Mouse (Mus musculus) lung, embryonic 14.5 days (tissue): ENCODE measurements around the gene Arsg. TPM values are rescaled to one million over a fixed set of nuclear protein-coding genes. Genes with fewer than 3 reads are reported as not detected.
A peak's percentile ranks its signal among the peaks of the same experiment; 100 is the strongest.

ENCODE experiments used
- ATAC-seq: fragments of 200-750 bp; cut with Nextera tagmentation; 2 replicates; pipeline ENCODE4 v1.8.0; 2017; ENCODE audit warnings: mild to moderate bottlenecking, moderate TSS enrichment, moderate library complexity; ENCODE audit not compliant: insufficient read depth
- DNase-seq: peaks from one replicate; pipeline ENCODE4 v3.0.0-alpha.2; 2015
- H3K27ac ChIP-seq: fragments of 300-500 bp; sonication (generic); 2 replicates; pipeline ENCODE4 v1.5.1; 2014; ENCODE audit warnings: low read depth, mild to moderate bottlenecking, moderate library complexity
- H3K27me3 ChIP-seq: fragments of 300-500 bp; sonication (generic); 2 replicates; pipeline ENCODE4 v1.6.1; 2014; ENCODE audit warnings: low read length, control low read depth; ENCODE audit not compliant: insufficient read depth
- H3K36me3 ChIP-seq: fragments of 300-500 bp; sonication (generic); 2 replicates; pipeline ENCODE4 v1.6.1; 2014; ENCODE audit warnings: control low read depth; ENCODE audit not compliant: insufficient read depth
- H3K4me1 ChIP-seq: fragments of 300-500 bp; sonication (generic); 2 replicates; pipeline ENCODE4 v1.6.1; 2014; ENCODE audit warnings: antibody characterized with exemption, control low read depth; ENCODE audit not compliant: insufficient read depth
- H3K4me2 ChIP-seq: fragments of 300-500 bp; sonication (generic); 2 replicates; pipeline ENCODE4 v1.6.1; 2014; ENCODE audit warnings: mild to moderate bottlenecking
- H3K4me3 ChIP-seq: fragments of 300-500 bp; sonication (generic); 2 replicates; pipeline ENCODE4 v1.5.1; 2014; ENCODE audit warnings: low read depth, low read length
- H3K9ac ChIP-seq: fragments of 300-500 bp; sonication (generic); 2 replicates; pipeline ENCODE4 v1.6.1; 2014
- H3K9me3 ChIP-seq: fragments of 300-500 bp; sonication (generic); 2 replicates; pipeline ENCODE4 v1.6.1; 2016; ENCODE audit warnings: low read depth, low read length, control low read depth
- CTCF ChIP-seq: IDR thresholded peaks from 2 replicates; pipeline ENCODE4 v1.5.1; 2016; ENCODE audit warnings: antibody characterized with exemption, low read depth
- WGBS: fragments of 180-500 bp; shearing (Covaris S2); extraction: QIAGEN DNeasy Blood & Tissue Kit; methylation state at CpG from one replicate; pipeline ENCODE4 v1.1.7; 2014; 5-methylcytosine and 5-hydroxymethylcytosine counted together
- polyA plus RNA-seq: library from polyadenylated mRNA; unstranded; fragments of >200 nt; fragmentation: Nextera tagmentation; extraction: Ambion mirVana; gene quantifications from 2 replicates; pipeline ENCODE4 v1.2.1, GENCODE M21; 2014

Gene Arsg
- polyA plus RNA-seq, 1 experiment from 2014 or later: 5.3 TPM

- H3K36me3 ChIP-seq: 0 out of 2 replicates have a peak, but pooled peaks cover 6% of the 10 kb centered on the region
- H3K9me3 ChIP-seq: no peaks in the 10 kb centered on the region
- H3K4me1 ChIP-seq: no peaks in the 10 kb centered on the region
- TF ChIP-seq CTCF: no peak
- 66% methylated on average over 7 of the region's 7 CpGs for WGBS
- no peak overlapping the region for H3K4me2 ChIP-seq
- H3K9ac ChIP-seq: no peak overlapping the region
- H3K4me3 ChIP-seq: no peak overlapping the region
- no peak for DNase-seq
- H3K27ac ChIP-seq: no peak overlapping the region
- no peak for ATAC-seq
- H3K27me3 ChIP-seq: no peaks in the 10 kb centered on the region
Measured at GRCm38 (mm10) chr11:109569809-109570208, 96.6 kb downstream of the Arsg start.

- Histone ChIP-seq H3K4me3 (no peak overlapping the region), H3K4me2 (no peak overlapping the region), H3K27me3 (no peaks in the 10 kb centered on the region), H3K9me3 (no peaks in the 10 kb centered on the region), H3K36me3 (0 out of 2 replicates have a peak, but pooled peaks cover 14% of the 10 kb centered on the region), H3K27ac (no peak overlapping the region), H3K4me1 (no peaks in the 10 kb centered on the region), H3K9ac (no peak overlapping the region)
- ATAC-seq: no peak
- no peak for TF ChIP-seq CTCF
- no peak for DNase-seq
- 81% methylated on average over 11 of the region's 11 CpGs for WGBS
Measured at GRCm38 (mm10) chr11:109572051-109572450, 98.9 kb downstream of the Arsg start.

DNA sequence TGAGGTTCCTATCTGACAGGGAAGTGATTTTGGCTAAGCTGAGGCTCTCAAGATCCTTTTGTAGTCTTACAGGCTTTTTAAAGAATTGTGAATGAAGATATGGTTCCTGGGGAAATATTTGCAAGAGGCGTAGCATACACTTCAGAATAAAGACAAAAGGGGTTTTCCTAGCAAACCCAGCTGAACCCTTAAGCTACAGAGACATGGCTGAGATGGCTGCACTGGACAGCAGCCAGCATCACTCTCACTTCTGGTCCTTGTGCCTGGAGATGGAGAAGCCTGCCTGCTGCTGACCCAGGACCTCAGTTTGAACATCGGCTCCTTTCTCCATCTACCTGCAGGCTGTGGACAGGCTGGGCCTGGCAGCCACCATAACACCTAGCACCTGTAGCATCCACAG lies 101.4 kb downstream of the Arsg start:
- peak; percentile 36; the same call in 1 of the 2 replicates for ATAC-seq
- H3K36me3 ChIP-seq: peaks cover 29% of the 10 kb centered on the region; the same call in 1 of the 2 replicates
- WGBS: 50% methylated on average over 2 of the region's 2 CpGs

DNA sequence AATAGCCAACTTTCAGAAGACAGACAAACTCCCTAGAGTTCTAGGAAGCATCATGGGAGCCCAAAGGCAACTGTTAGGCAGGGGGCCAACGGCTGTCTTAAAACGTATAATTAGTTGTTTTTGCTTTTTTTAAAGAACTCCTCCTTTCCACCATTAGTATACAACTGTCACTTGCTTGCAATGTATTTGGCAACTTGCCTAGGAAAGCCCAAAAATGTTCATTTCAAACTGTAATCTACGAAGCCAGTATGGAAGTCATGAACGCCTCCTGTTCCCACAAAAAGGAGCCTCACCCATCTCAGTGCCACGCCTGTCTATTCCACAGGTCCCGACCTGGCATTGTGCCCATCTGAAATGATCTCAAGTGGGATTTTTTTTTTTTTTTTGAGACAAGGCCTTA lies 102.7 kb downstream of the Arsg start:
- no peaks in the 10 kb centered on the region for H3K4me1 ChIP-seq
- H3K9me3 ChIP-seq: no peaks in the 10 kb centered on the region
- H3K4me3 ChIP-seq: no peak overlapping the region
- no peak overlapping the region for H3K9ac ChIP-seq
- H3K4me2 ChIP-seq: no peak overlapping the region
- H3K36me3 ChIP-seq: peaks cover 36% of the 10 kb centered on the region; the same call in 1 of the 2 replicates
- ATAC-seq (peak; percentile 51), DNase-seq (peak; percentile 89)
- WGBS: 50% methylated on average over 6 of the region's 6 CpGs
- no peaks in the 10 kb centered on the region for H3K27me3 ChIP-seq
- no peak for TF ChIP-seq CTCF
- no peak overlapping the region for H3K27ac ChIP-seq

More for the DNA sequence above, 101.4 kb downstream of the Arsg start:
- DNase-seq: peak; percentile 72
- Histone ChIP-seq H3K9me3 (no peaks in the 10 kb centered on the region), H3K27ac (0 out of 2 replicates have a peak overlapping the region, but pooled peaks have one; percentile 13), H3K9ac (no peak overlapping the region), H3K27me3 (no peaks in the 10 kb centered on the region), H3K4me1 (no peaks in the 10 kb centered on the region), H3K4me2 (no peak overlapping the region), H3K4me3 (no peak overlapping the region)
- TF ChIP-seq CTCF: no peak

DNA sequence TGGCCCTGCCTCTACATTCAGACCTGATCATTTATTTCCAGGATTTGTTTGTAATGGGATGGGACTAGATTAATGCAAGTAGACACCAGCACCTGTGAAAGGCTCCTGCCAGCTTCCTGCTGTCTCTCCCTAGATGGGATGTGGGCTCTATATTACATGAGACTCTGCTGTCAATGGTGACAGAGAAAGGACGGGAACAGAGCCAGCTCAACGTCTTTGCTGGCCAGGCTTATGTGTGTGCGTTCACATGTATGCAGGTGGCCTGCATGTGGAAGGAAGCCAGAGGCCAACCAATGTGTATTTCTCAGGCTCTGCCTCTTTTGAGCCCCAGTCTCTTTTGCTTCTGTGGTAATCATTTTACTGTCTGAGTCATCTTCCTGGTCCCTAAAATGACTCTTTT lies 105.4 kb downstream of the Arsg start:
- no peak overlapping the region for H3K4me3 ChIP-seq
- WGBS: 58% methylated on average over 3 of the region's 3 CpGs
- no peak for TF ChIP-seq CTCF
- H3K9me3 ChIP-seq: no peaks in the 10 kb centered on the region
- peaks cover 46% of the 10 kb centered on the region; the same call in 1 of the 2 replicates for H3K36me3 ChIP-seq
- DNase-seq (no peak), ATAC-seq (no peak)
- no peak overlapping the region for H3K4me2 ChIP-seq
- H3K9ac ChIP-seq: no peak overlapping the region
- no peak overlapping the region for H3K27ac ChIP-seq
- no peaks in the 10 kb centered on the region for H3K27me3 ChIP-seq
- no peaks in the 10 kb centered on the region for H3K4me1 ChIP-seq

- ATAC-seq (no peak), DNase-seq (no peak)
- Histone ChIP-seq H3K4me3 (no peak overlapping the region), H3K27me3 (no peaks in the 10 kb centered on the region), H3K9me3 (no peaks in the 10 kb centered on the region), H3K4me2 (no peak overlapping the region), H3K4me1 (no peaks in the 10 kb centered on the region), H3K9ac (no peak overlapping the region), H3K36me3 (peaks cover 46% of the 10 kb centered on the region; the same call in 1 of the 2 replicates), H3K27ac (no peak overlapping the region)
- 90% methylated on average over 9 of the region's 9 CpGs for WGBS
- TF ChIP-seq CTCF: no peak
Measured at GRCm38 (mm10) chr11:109579999-109580398, 106.8 kb downstream of the Arsg start.

DNA sequence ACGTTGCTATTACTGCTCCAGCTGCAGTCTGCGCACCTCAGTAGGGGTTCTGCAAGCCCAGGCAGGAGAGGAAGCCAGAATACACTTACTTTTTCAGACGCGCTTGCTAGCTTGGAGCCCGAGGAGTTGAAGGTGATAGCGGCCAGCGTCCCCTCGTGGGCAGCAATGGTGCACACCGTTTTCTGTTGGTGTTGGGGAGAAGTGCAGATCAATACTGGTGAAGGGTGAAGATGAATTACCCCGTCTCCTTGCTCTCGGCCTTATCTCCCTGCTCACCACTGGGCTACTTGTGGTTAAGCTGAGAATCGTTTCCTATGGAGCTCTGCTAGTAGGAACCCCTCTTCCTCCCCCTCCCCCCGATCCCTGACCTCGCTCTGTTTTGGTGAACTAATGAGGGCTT lies 110.8 kb downstream of the Arsg start:
- DNase-seq: no peak
- Histone ChIP-seq H3K9me3 (no peaks in the 10 kb centered on the region), H3K27ac (no peak overlapping the region), H3K4me1 (peaks cover 5% of the 10 kb centered on the region; the same call in 1 of the 2 replicates), H3K4me2 (no peak overlapping the region), H3K9ac (no peak overlapping the region), H3K36me3 (peaks cover 29% of the 10 kb centered on the region; the same call in 1 of the 2 replicates), H3K27me3 (no peaks in the 10 kb centered on the region), H3K4me3 (no peak overlapping the region)
- ATAC-seq: no peak
- 69% methylated on average over 14 of the region's 14 CpGs for WGBS
- TF ChIP-seq CTCF: no peak
